ENCODE assay signal across 9 mouse cellular contexts in the genomic region with DNA sequence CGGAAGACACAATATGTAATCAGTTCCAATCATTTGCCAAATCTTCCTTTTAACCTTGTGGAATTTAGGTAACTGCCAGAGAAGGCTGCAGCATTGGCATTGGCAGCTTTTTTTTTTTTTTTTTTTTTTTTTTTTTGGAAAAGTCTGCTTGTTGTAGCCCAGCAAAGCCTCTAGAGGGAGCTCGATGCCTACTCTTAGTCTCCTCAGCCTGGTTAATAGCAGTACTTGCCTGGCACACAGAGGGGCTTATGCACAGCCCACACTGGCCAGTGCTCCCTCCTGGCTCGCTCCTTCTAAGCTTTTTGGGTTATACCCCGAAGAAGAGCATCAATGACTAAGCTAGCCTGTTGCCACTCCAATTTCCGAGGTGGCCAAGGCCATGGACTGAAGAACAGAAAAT.
A peak's percentile ranks its signal among the peaks of the same experiment; 100 is the strongest.
DNase-seq lines count a peak whose midpoint lies in the region; ATAC-seq and TF ChIP-seq lines count a peak whose summit lies in the region.
"Had no signal": no experiment of that assay in that cellular context is flagged by ENCODE, and none has a peak within 500 bp of the region (broad histone marks: within the 10 kb centered on the region; RNA-seq: fewer than 3 reads in every experiment).

No protein-coding gene starts in this region.

- peak; percentile 83 for TF ChIP-seq CTCF in heart, adult 2 months (IDR thresholded peaks at IDR 0.05)
- TF ChIP-seq CTCF in heart, postnatal 0 days (IDR thresholded peaks at IDR 0.05; ENCODE audit: low read depth), result peak; percentile 66
- TF ChIP-seq CTCF in thymus, adult 2 months (IDR thresholded peaks at IDR 0.05; ENCODE audit: borderline replicate concordance, control insufficient read depth, extremely low read depth, insufficient read depth, low read length, poor library complexity), result no peak

- no peak overlapping the region for H3K9ac ChIP-seq in heart, adult 2 months (ENCODE audit: low read depth, low read length)
- H3K9ac ChIP-seq in heart, postnatal 0 days (replicated peaks; ENCODE audit: low read depth, low read length), result no peak overlapping the region
- H3K9ac ChIP-seq in midbrain, embryonic 14.5 days (replicated peaks; ENCODE audit: low read length), result no peak overlapping the region
- H3K9ac ChIP-seq: limb, embryonic 15.5 days had no signal

- H3K79me2 ChIP-seq in heart, adult 2 months (replicated peaks; ENCODE audit: control insufficient read depth, insufficient read depth, low read length), result peaks cover 3% of the 10 kb centered on the region; the same call in 1 of the 2 replicates

- intact Hi-C loops in heart, adult 2 months (cut with DNase I), result loop anchor here (1.0 kb wide), 2 partner anchors 107 to 263 kb away; no protein-coding TSS in a partner anchor

- H3K4me3 ChIP-seq in heart, adult 2 months, result no peak overlapping the region
- no peak overlapping the region for H3K4me3 ChIP-seq in heart, postnatal 0 days (ENCODE audit: low read depth, low read length)
- H3K4me3 ChIP-seq in midbrain, embryonic 14.5 days (replicated peaks; ENCODE audit: low read depth, low read length), result no peak overlapping the region
- no peak overlapping the region for H3K4me3 ChIP-seq in thymus, adult 2 months (ENCODE audit: control insufficient read depth, insufficient read depth, low read length)
- H3K4me3 ChIP-seq: limb, embryonic 15.5 days had no signal

- peak; percentile 70 for ATAC-seq in common myeloid progenitor, adult 5-6 weeks (replicated peaks; ENCODE audit: low read depth, poor library complexity, severe bottlenecking)
- ATAC-seq in heart, postnatal 0 days (ENCODE audit: insufficient read depth, low read depth), result peak; percentile 51; the same call in 1 of the 2 replicates
- peak; percentile 72; the same call in 1 of the 2 replicates for ATAC-seq in midbrain, embryonic 14.5 days (ENCODE audit: low FRiP score, low TSS enrichment)

- no peaks in the 10 kb centered on the region for H3K36me3 ChIP-seq in heart, adult 2 months (ENCODE audit: control insufficient read depth, insufficient read depth, low read length)
- H3K36me3 ChIP-seq in heart, postnatal 0 days (replicated peaks; ENCODE audit: control insufficient read depth, insufficient read depth, low read length), result 0 out of 2 replicates have a peak, but pooled peaks cover 6% of the 10 kb centered on the region
- H3K36me3 ChIP-seq in midbrain, embryonic 14.5 days (ENCODE audit: control insufficient read depth, insufficient read depth, low read length), result peaks cover 4% of the 10 kb centered on the region; the same call in 1 of the 2 replicates
- H3K36me3 ChIP-seq in thymus, adult 2 months (ENCODE audit: control insufficient read depth, insufficient read depth, low read length), result no peaks in the 10 kb centered on the region
- H3K36me3 ChIP-seq: limb, embryonic 15.5 days had no signal

- no peak overlapping the region for H3K27ac ChIP-seq in heart, adult 2 months
- no peak overlapping the region for H3K27ac ChIP-seq in heart, postnatal 0 days (ENCODE audit: low read depth)
- H3K27ac ChIP-seq in midbrain, embryonic 14.5 days (replicated peaks; ENCODE audit: low read depth, low read length), result no peak overlapping the region
- no peak overlapping the region for H3K27ac ChIP-seq in thymus, adult 2 months (ENCODE audit: control insufficient read depth, insufficient read depth, low read length)
- H3K27ac ChIP-seq: limb, embryonic 15.5 days had no signal

- 0 out of 2 replicates have a peak, but pooled peaks have one; percentile 67 for TF ChIP-seq EP300 in heart, adult 2 months (IDR thresholded peaks at IDR 0.05; ENCODE audit: insufficient read depth, low read depth, low read length)
- no peak for TF ChIP-seq EP300 in heart, postnatal 0 days (IDR thresholded peaks at IDR 0.05; ENCODE audit: low read depth)

- no peak overlapping the region for H3K4me2 ChIP-seq in heart, postnatal 0 days (ENCODE audit: low read depth, low read length)
- no peak overlapping the region for H3K4me2 ChIP-seq in midbrain, embryonic 14.5 days (ENCODE audit: low read length)
- H3K4me2 ChIP-seq: limb, embryonic 15.5 days had no signal

- H3K4me1 ChIP-seq in heart, adult 2 months (ENCODE audit: control insufficient read depth, insufficient read depth, low read length), result peaks cover 8% of the 10 kb centered on the region
- peaks cover 14% of the 10 kb centered on the region for H3K4me1 ChIP-seq in heart, postnatal 0 days (ENCODE audit: control insufficient read depth, insufficient read depth)
- H3K4me1 ChIP-seq in midbrain, embryonic 14.5 days (ENCODE audit: control insufficient read depth, insufficient read depth, low read length), result peaks cover 23% of the 10 kb centered on the region
- 0 out of 2 replicates have a peak, but pooled peaks cover 2% of the 10 kb centered on the region for H3K4me1 ChIP-seq in thymus, adult 2 months (replicated peaks; ENCODE audit: control insufficient read depth, insufficient read depth, low read length)

- no peaks in the 10 kb centered on the region for H3K27me3 ChIP-seq in heart, adult 2 months (ENCODE audit: control insufficient read depth, insufficient read depth, low read length)
- H3K27me3 ChIP-seq in heart, postnatal 0 days (ENCODE audit: control insufficient read depth, insufficient read depth, low read length), result no peaks in the 10 kb centered on the region
- no peaks in the 10 kb centered on the region for H3K27me3 ChIP-seq in midbrain, embryonic 14.5 days (ENCODE audit: control insufficient read depth, insufficient read depth, low read length)
- no peaks in the 10 kb centered on the region for H3K27me3 ChIP-seq in thymus, adult 2 months (ENCODE audit: control insufficient read depth, insufficient read depth, low read length)
- H3K27me3 ChIP-seq: limb, embryonic 15.5 days had no signal

- H3K9me3 ChIP-seq in heart, postnatal 0 days (replicated peaks; ENCODE audit: control insufficient read depth, low read length), result no peaks in the 10 kb centered on the region
- H3K9me3 ChIP-seq in midbrain, embryonic 14.5 days (ENCODE audit: control insufficient read depth, low read length), result no peaks in the 10 kb centered on the region
- H3K9me3 ChIP-seq: limb, embryonic 15.5 days had no signal

- WGBS in heart, adult 2 months, result 6% methylated on average over 5 of the region's 5 CpGs
- 17% methylated on average over 5 of the region's 5 CpGs for WGBS in heart, postnatal 0 days
- WGBS in midbrain, embryonic 14.5 days, result 17% methylated on average over 5 of the region's 5 CpGs
- 22% methylated on average over 5 of the region's 5 CpGs for WGBS in thymus, adult 2 months

- TF ChIP-seq POLR2A in heart, adult 2 months (IDR thresholded peaks at IDR 0.05; ENCODE audit: insufficient read depth, low read depth, low read length), result no peak
- no peak for TF ChIP-seq POLR2A in thymus, adult 2 months (IDR thresholded peaks at IDR 0.05; ENCODE audit: control insufficient read depth, extremely low read depth, insufficient read depth, low read length, poor library complexity)

- peak; percentile 53 to 59 for DNase-seq in heart, adult 2 months
- no peak for DNase-seq in heart, adult 8-10 months (ENCODE audit: low spot score)
- DNase-seq in Muller cell, postnatal 12 days (ENCODE audit: inconsistent ontology term), result peak; percentile 81
- no peak for DNase-seq in heart, postnatal 0 days (ENCODE audit: low spot score)
- peak; percentile 72 for DNase-seq in kidney, postnatal 10 days
- DNase-seq in midbrain, embryonic 14.5 days, result peak; percentile 87
- DNase-seq in thymus, adult 2 months, result peak; percentile 39

Comparison
In these comparisons a context has a peak if more than half of its experiments do, and no peak if none do; other contexts are left out.
1. DNase-seq: peak in heart, adult 2 months (2 of 2), Muller cell, postnatal 12 days (single experiment), kidney, postnatal 10 days (single experiment), midbrain, embryonic 14.5 days (single experiment) and thymus, adult 2 months (single experiment); none in heart, adult 8-10 months (single experiment) and heart, postnatal 0 days (single experiment).
2. Peak in every context shown above with its lines, with median percentiles within 50 percentile points of each other: ATAC-seq.